Mouse (Mus musculus): Measurements from ENCODE around the gene Sparcl1. TPM values are rescaled to one million over a fixed set of nuclear protein-coding genes. Genes with fewer than 3 reads are reported as not detected.

Sparcl1 gene
- polyA plus RNA-seq, 1 experiment from 2014 or later: 77.5 TPM

GRCm38 (mm10) chr5:104048139-104048538, 65.4 kb downstream of the Sparcl1 start:
- Histone ChIP-seq H3K9ac (ENCODE audit: low read depth, low read length) (no peak overlapping the region), H3K27ac (no peak overlapping the region), H3K4me2 (ENCODE audit: low read length) (peak overlapping the region; percentile 75), H3K36me3 (ENCODE audit: insufficient read depth, low read length) (0 out of 2 replicates have a peak, but pooled peaks cover 13% of the 10 kb centered on the region), H3K4me1 (replicated peaks; ENCODE audit: insufficient read depth, low read length) (peaks cover 4% of the 10 kb centered on the region; the same call in 1 of the 2 replicates), H3K4me3 (replicated peaks; ENCODE audit: low read depth, low read length) (peak overlapping the region; percentile 86; the same call in 1 of the 2 replicates), H3K27me3 (ENCODE audit: insufficient read depth, low read length) (no peaks in the 10 kb centered on the region), H3K9me3 (replicated peaks; ENCODE audit: low read length) (no peaks in the 10 kb centered on the region)
- peak; percentile 55 for TF ChIP-seq CTCF (IDR thresholded peaks at IDR 0.05; ENCODE audit: low read depth)
- ATAC-seq (replicated peaks; ENCODE audit: low FRiP score, low read depth) (no peak), DNase-seq (ENCODE audit: low spot score) (peak; percentile 68)
- WGBS: 13% methylated on average over 4 of the region's 4 CpGs

GRCm38 (mm10) chr5:104047200-104048105, 66.1 kb downstream of the Sparcl1 start:
- TF ChIP-seq CTCF (IDR thresholded peaks at IDR 0.05; ENCODE audit: low read depth): no peak
- no peak for ATAC-seq (replicated peaks; ENCODE audit: low FRiP score, low read depth)
- 0 out of 2 replicates have a peak, but pooled peaks cover 13% of the 10 kb centered on the region for H3K36me3 ChIP-seq (ENCODE audit: insufficient read depth, low read length)
- WGBS: 2% methylated on average over 19 of the region's 19 CpGs
- H3K4me3 ChIP-seq (replicated peaks; ENCODE audit: low read depth, low read length): peak overlapping the region; percentile 86
- H3K4me1 ChIP-seq (replicated peaks; ENCODE audit: insufficient read depth, low read length): peaks cover 4% of the 10 kb centered on the region; the same call in 1 of the 2 replicates
- peak; percentile 43 for DNase-seq (ENCODE audit: low spot score)
- H3K27ac ChIP-seq: peak overlapping the region; percentile 79
- H3K4me2 ChIP-seq (ENCODE audit: low read length): peak overlapping the region; percentile 75
- H3K9me3 ChIP-seq (replicated peaks; ENCODE audit: low read length): no peaks in the 10 kb centered on the region
- peak overlapping the region; percentile 83 for H3K9ac ChIP-seq (ENCODE audit: low read depth, low read length)
- H3K27me3 ChIP-seq (ENCODE audit: insufficient read depth, low read length): no peaks in the 10 kb centered on the region

GRCm38 (mm10) chr5:104046256-104047199, 67.0 kb downstream of the Sparcl1 start, which contains the start of gene Nudt9:
TSS of gene Nudt9 (plus strand) at chr5:104046306.
- ATAC-seq (replicated peaks; ENCODE audit: low FRiP score, low read depth) (peak; percentile 99), DNase-seq (ENCODE audit: low spot score) (peak; percentile 97)
- no peaks in the 10 kb centered on the region for H3K9me3 ChIP-seq (replicated peaks; ENCODE audit: low read length)
- peak within 1 kb of the TSS; percentile 75 for H3K4me2 ChIP-seq (ENCODE audit: low read length)
- no peaks in the 10 kb centered on the region for H3K27me3 ChIP-seq (ENCODE audit: insufficient read depth, low read length)
- TF ChIP-seq CTCF (IDR thresholded peaks at IDR 0.05; ENCODE audit: low read depth): 0 out of 2 replicates have a peak, but pooled peaks have one; percentile 2
- peaks cover 4% of the 10 kb centered on the region; the same call in 1 of the 2 replicates for H3K4me1 ChIP-seq (replicated peaks; ENCODE audit: insufficient read depth, low read length)
- H3K4me3 ChIP-seq (replicated peaks; ENCODE audit: low read depth, low read length): peak within 1 kb of the TSS; percentile 86
- H3K27ac ChIP-seq: peak within 1 kb of the TSS; percentile 79
- WGBS: 5% methylated on average over 90 of the region's 90 CpGs
- H3K9ac ChIP-seq (ENCODE audit: low read depth, low read length): peak within 1 kb of the TSS; percentile 83
- H3K36me3 ChIP-seq (ENCODE audit: insufficient read depth, low read length): 0 out of 2 replicates have a peak, but pooled peaks cover 11% of the 10 kb centered on the region

GRCm38 (mm10) chr5:104043704-104044103, 69.8 kb downstream of the Sparcl1 start:
- H3K4me3 ChIP-seq (replicated peaks; ENCODE audit: low read depth, low read length): no peak overlapping the region
- WGBS: 66% methylated on average over 2 of the region's 2 CpGs

GRCm38 (mm10) chr5:104042906-104043305, 70.6 kb downstream of the Sparcl1 start:
- H3K27ac ChIP-seq: no peak overlapping the region
- H3K4me2 ChIP-seq (ENCODE audit: low read length): no peak overlapping the region
- no peak for TF ChIP-seq CTCF (IDR thresholded peaks at IDR 0.05; ENCODE audit: low read depth)
- WGBS: 92% methylated on average over 2 of the region's 2 CpGs
- H3K27me3 ChIP-seq (ENCODE audit: insufficient read depth, low read length): no peaks in the 10 kb centered on the region
- no peaks in the 10 kb centered on the region for H3K36me3 ChIP-seq (ENCODE audit: insufficient read depth, low read length)
- H3K4me3 ChIP-seq (replicated peaks; ENCODE audit: low read depth, low read length): no peak overlapping the region
- no peak overlapping the region for H3K9ac ChIP-seq (ENCODE audit: low read depth, low read length)
- no peak for DNase-seq (ENCODE audit: low spot score)
- no peaks in the 10 kb centered on the region for H3K4me1 ChIP-seq (replicated peaks; ENCODE audit: insufficient read depth, low read length)
- ATAC-seq (replicated peaks; ENCODE audit: low FRiP score, low read depth): no peak
- no peaks in the 10 kb centered on the region for H3K9me3 ChIP-seq (replicated peaks; ENCODE audit: low read length)

More at GRCm38 (mm10) chr5:104043704-104044103, 69.8 kb downstream of the Sparcl1 start:
- no peak for TF ChIP-seq CTCF (IDR thresholded peaks at IDR 0.05; ENCODE audit: low read depth)
- DNase-seq (ENCODE audit: low spot score) (no peak), ATAC-seq (replicated peaks; ENCODE audit: low FRiP score, low read depth) (no peak)
- H3K27ac ChIP-seq: no peak overlapping the region
- no peak overlapping the region for H3K9ac ChIP-seq (ENCODE audit: low read depth, low read length)
- no peaks in the 10 kb centered on the region for H3K27me3 ChIP-seq (ENCODE audit: insufficient read depth, low read length)
- H3K9me3 ChIP-seq (replicated peaks; ENCODE audit: low read length): no peaks in the 10 kb centered on the region
- no peaks in the 10 kb centered on the region for H3K36me3 ChIP-seq (ENCODE audit: insufficient read depth, low read length)
- H3K4me2 ChIP-seq (ENCODE audit: low read length): no peak overlapping the region
- H3K4me1 ChIP-seq (replicated peaks; ENCODE audit: insufficient read depth, low read length): peaks cover 4% of the 10 kb centered on the region; the same call in 1 of the 2 replicates
